Mouse (Mus musculus): Measurements from ENCODE around the gene Golt1b. TPM values are rescaled to one million over a fixed set of nuclear protein-coding genes. Genes with fewer than 3 reads are reported as not detected.

Gene Golt1b
- polyA plus RNA-seq, 1 experiment = 1.9 TPM

- Histone ChIP-seq H3K4me3 (ENCODE audit: low read depth, low read length) (no peak within 1 kb of the TSS), H3K27ac (ENCODE audit: insufficient read depth, low read depth, low read length) (no peak within 1 kb of the TSS), H3K4me1 (ENCODE audit: control insufficient read depth, insufficient read depth, insufficient read length, low read length) (no peaks in the 10 kb centered on the region), H3K27me3 (ENCODE audit: control insufficient read depth, insufficient read depth, low read length) (peaks cover 13% of the 10 kb centered on the region), H3K36me3 (ENCODE audit: control insufficient read depth, insufficient read depth, low read length) (no peaks in the 10 kb centered on the region)
- 68% methylated on average over 11 of the region's 11 CpGs for WGBS
- TF ChIP-seq POLR2A (IDR thresholded peaks at IDR 0.05; ENCODE audit: low read depth, low read length) = no peak
Observed at GRCm38 (mm10) chr6:142412906-142413491, 26.0 kb downstream of the Golt1b start, which contains the start of gene Spx. Gene Spx, plus strand, starts transcription at chr6:142413441.

GRCm38 (mm10) chr6:142413845-142414244 is 26.8 kb downstream of the Golt1b start:
- 24% methylated on average over 12 of the region's 12 CpGs for WGBS
- H3K27ac ChIP-seq (ENCODE audit: insufficient read depth, low read depth, low read length) = no peak overlapping the region
- no peaks in the 10 kb centered on the region for H3K36me3 ChIP-seq (ENCODE audit: control insufficient read depth, insufficient read depth, low read length)
- peaks cover 13% of the 10 kb centered on the region for H3K27me3 ChIP-seq (ENCODE audit: control insufficient read depth, insufficient read depth, low read length)
- TF ChIP-seq CTCF (IDR thresholded peaks at IDR 0.05; ENCODE audit: extremely low read depth, insufficient read length, insufficient replicate concordance, low read depth, low read length) (no peak), POLR2A (IDR thresholded peaks at IDR 0.05; ENCODE audit: low read depth, low read length) (no peak)
- no peaks in the 10 kb centered on the region for H3K4me1 ChIP-seq (ENCODE audit: control insufficient read depth, insufficient read depth, insufficient read length, low read length)
- no peak overlapping the region for H3K4me3 ChIP-seq (ENCODE audit: low read depth, low read length)

DNA sequence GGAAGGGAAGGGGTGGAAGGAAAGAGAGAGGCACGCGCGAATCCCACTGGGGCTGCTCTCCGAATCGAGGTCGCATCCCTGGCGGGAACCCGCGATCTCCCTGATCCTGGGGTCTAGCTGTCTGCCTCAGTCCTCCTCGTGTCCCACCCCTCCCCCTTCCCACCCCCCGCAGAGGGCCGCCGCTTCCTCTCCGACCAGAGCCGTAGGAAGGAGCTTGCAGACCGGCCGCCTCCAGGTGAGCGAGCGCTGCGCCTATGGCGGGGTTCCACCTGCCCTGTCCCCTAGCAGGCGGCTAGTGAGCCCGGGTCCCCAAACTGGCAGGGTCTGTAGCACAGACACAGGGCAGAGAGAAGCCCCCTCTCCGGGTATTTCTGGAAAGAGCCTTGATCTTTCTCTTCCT is 27.6 kb downstream of the Golt1b start:
- H3K27me3 ChIP-seq (ENCODE audit: control insufficient read depth, insufficient read depth, low read length) = peaks cover 13% of the 10 kb centered on the region
- no peak for TF ChIP-seq POLR2A (IDR thresholded peaks at IDR 0.05; ENCODE audit: low read depth, low read length)
- TF ChIP-seq CTCF (IDR thresholded peaks at IDR 0.05; ENCODE audit: extremely low read depth, insufficient read length, insufficient replicate concordance, low read depth, low read length) = no peak
- H3K4me1 ChIP-seq (ENCODE audit: control insufficient read depth, insufficient read depth, insufficient read length, low read length) = no peaks in the 10 kb centered on the region
- WGBS = 5% methylated on average over 24 of the region's 24 CpGs
- no peaks in the 10 kb centered on the region for H3K36me3 ChIP-seq (ENCODE audit: control insufficient read depth, insufficient read depth, low read length)
- no peak overlapping the region for H3K4me3 ChIP-seq (ENCODE audit: low read depth, low read length)
- H3K27ac ChIP-seq (ENCODE audit: insufficient read depth, low read depth, low read length) = no peak overlapping the region

GRCm38 (mm10) chr6:142424976-142425375 is 38.0 kb downstream of the Golt1b start:
- 70% methylated on average over 7 of the region's 7 CpGs for WGBS
- no peak for TF ChIP-seq POLR2A (IDR thresholded peaks at IDR 0.05; ENCODE audit: low read depth, low read length)
- H3K4me3 ChIP-seq (ENCODE audit: low read depth, low read length) = no peak overlapping the region

GRCm38 (mm10) chr6:142429072-142429471 is 42.1 kb downstream of the Golt1b start:
- Histone ChIP-seq H3K4me3 (ENCODE audit: low read depth, low read length) (no peak overlapping the region), H3K27ac (ENCODE audit: insufficient read depth, low read depth, low read length) (no peak overlapping the region), H3K27me3 (ENCODE audit: control insufficient read depth, insufficient read depth, low read length) (no peaks in the 10 kb centered on the region), H3K4me1 (ENCODE audit: control insufficient read depth, insufficient read depth, insufficient read length, low read length) (no peaks in the 10 kb centered on the region), H3K36me3 (ENCODE audit: control insufficient read depth, insufficient read depth, low read length) (no peaks in the 10 kb centered on the region)
- TF ChIP-seq CTCF (IDR thresholded peaks at IDR 0.05; ENCODE audit: extremely low read depth, insufficient read length, insufficient replicate concordance, low read depth, low read length) (no peak), POLR2A (IDR thresholded peaks at IDR 0.05; ENCODE audit: low read depth, low read length) (no peak)

More at GRCm38 (mm10) chr6:142424976-142425375, 38.0 kb downstream of the Golt1b start:
- no peaks in the 10 kb centered on the region for H3K36me3 ChIP-seq (ENCODE audit: control insufficient read depth, insufficient read depth, low read length)
- H3K27ac ChIP-seq (ENCODE audit: insufficient read depth, low read depth, low read length) = no peak overlapping the region
- H3K27me3 ChIP-seq (ENCODE audit: control insufficient read depth, insufficient read depth, low read length) = no peaks in the 10 kb centered on the region
- H3K4me1 ChIP-seq (ENCODE audit: control insufficient read depth, insufficient read depth, insufficient read length, low read length) = no peaks in the 10 kb centered on the region

DNA sequence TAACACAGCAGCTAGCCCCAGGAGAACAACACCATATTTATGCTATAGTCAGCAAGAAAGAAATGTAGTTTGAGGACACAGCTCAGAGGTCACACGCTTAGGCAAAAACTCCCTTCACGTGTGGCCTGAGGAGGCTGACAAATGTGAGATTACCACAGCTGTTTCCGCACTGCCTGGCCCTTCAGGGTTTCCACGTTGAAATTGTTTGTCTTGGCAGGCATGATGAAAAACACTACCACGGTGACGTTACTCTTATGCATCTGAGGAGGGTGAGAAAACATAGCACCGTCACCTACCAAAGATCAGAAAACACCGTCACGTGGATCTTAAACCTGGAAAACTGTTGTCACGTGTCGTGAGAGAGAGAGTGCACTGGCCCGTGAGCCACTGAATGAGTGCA is 64.4 kb downstream of the Golt1b start:
- H3K27me3 ChIP-seq (ENCODE audit: control insufficient read depth, insufficient read depth, low read length) = no peaks in the 10 kb centered on the region
- H3K27ac ChIP-seq (ENCODE audit: insufficient read depth, low read depth, low read length) = no peak overlapping the region
- H3K4me3 ChIP-seq (ENCODE audit: low read depth, low read length) = no peak overlapping the region
- no peaks in the 10 kb centered on the region for H3K4me1 ChIP-seq (ENCODE audit: control insufficient read depth, insufficient read depth, insufficient read length, low read length)
- WGBS = 74% methylated on average over 12 of the region's 12 CpGs
- TF ChIP-seq POLR2A (IDR thresholded peaks at IDR 0.05; ENCODE audit: low read depth, low read length) = no peak
- no peak for TF ChIP-seq CTCF (IDR thresholded peaks at IDR 0.05; ENCODE audit: extremely low read depth, insufficient read length, insufficient replicate concordance, low read depth, low read length)
- no peaks in the 10 kb centered on the region for H3K36me3 ChIP-seq (ENCODE audit: control insufficient read depth, insufficient read depth, low read length)

GRCm38 (mm10) chr6:142453311-142453710 is 66.3 kb downstream of the Golt1b start:
- Histone ChIP-seq H3K4me3 (ENCODE audit: low read depth, low read length) (no peak overlapping the region), H3K27me3 (ENCODE audit: control insufficient read depth, insufficient read depth, low read length) (no peaks in the 10 kb centered on the region), H3K4me1 (ENCODE audit: control insufficient read depth, insufficient read depth, insufficient read length, low read length) (no peaks in the 10 kb centered on the region), H3K36me3 (ENCODE audit: control insufficient read depth, insufficient read depth, low read length) (no peaks in the 10 kb centered on the region), H3K27ac (ENCODE audit: insufficient read depth, low read depth, low read length) (no peak overlapping the region)
- no peak for TF ChIP-seq POLR2A (IDR thresholded peaks at IDR 0.05; ENCODE audit: low read depth, low read length)
- TF ChIP-seq CTCF (IDR thresholded peaks at IDR 0.05; ENCODE audit: extremely low read depth, insufficient read length, insufficient replicate concordance, low read depth, low read length) = no peak
- 75% methylated on average over 2 of the region's 2 CpGs for WGBS

Other genes with a start within 250 kb of the Golt1b start
- gene Slco1a6, start 178.7 kb upstream of the Golt1b start, polyA plus RNA-seq (2012; rRNA removed) = not detected in 2 replicates
- 1.8 and 2.1 TPM in 2 replicates for gene Iapp, start 88.8 kb upstream of the Golt1b start, polyA plus RNA-seq (2012; rRNA removed)
- gene Slco1a5, start 64.2 kb upstream of the Golt1b start, polyA plus RNA-seq (2012; rRNA removed) = not detected in 2 replicates
- gene Pyroxd1, start 41.6 kb upstream of the Golt1b start, polyA plus RNA-seq (2012; rRNA removed) = 3.4 and 5.6 TPM in 2 replicates
- 1.5 and 2.1 TPM in 2 replicates for gene Recql, start 134 bp upstream of the Golt1b start, polyA plus RNA-seq (2012; rRNA removed)
- 0.24 and 0.85 TPM in 2 replicates for gene Spx, start 26.2 kb downstream of the Golt1b start, polyA plus RNA-seq (2012; rRNA removed)
- gene Gys2, start 85.9 kb downstream of the Golt1b start, polyA plus RNA-seq (2012; rRNA removed) = not detected in 2 replicates
- 10.4 and 15.4 TPM in 2 replicates for gene Ldhb, start 120.7 kb downstream of the Golt1b start, polyA plus RNA-seq (2012; rRNA removed)
- gene Kcnj8, start 184.4 kb downstream of the Golt1b start, polyA plus RNA-seq (2012; rRNA removed) = 5.5 and 6.4 TPM in 2 replicates

All from small intestine, adult 2 months (tissue).